Mouse (Mus musculus) embryonic fibroblast, embryonic 13.5 days (primary cell): Measurements from ENCODE around the gene Gm21830.

ENCODE experiments used
- CTCF ChIP-seq: IDR thresholded peaks from 2 replicates; pipeline ENCODE4 v1.5.1; 2011; ENCODE audit warnings: mild to moderate bottlenecking, control low read depth, low read length, moderate library complexity, borderline replicate concordance; ENCODE audit not compliant: insufficient read depth
- POLR2A ChIP-seq: IDR thresholded peaks from 2 replicates; pipeline ENCODE4 v1.6.1; 2011; ENCODE audit warnings: low read depth, mild to moderate bottlenecking, control low read depth, low read length, moderate library complexity

DNA sequence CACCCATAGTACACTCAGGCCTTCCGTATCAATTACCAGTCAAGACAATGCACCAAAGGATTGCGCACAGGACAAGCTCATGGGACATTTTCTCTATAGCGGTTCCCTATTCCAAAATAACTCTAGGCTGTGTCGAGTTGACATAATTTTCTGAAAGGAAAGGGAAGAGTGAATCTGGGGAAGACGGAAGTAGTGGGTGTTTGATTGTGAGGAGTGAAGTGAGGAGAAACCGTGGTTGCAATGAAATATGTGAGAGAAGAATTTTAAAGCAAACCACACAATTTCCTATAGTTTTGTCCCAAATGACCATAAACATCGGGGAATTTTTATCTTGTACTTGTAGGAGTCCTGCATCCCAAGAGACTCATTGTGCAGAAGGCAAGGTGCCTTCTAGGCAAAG lies 53.5 kb downstream of the Gm21830 start:
- no peak for TF ChIP-seq POLR2A
- TF ChIP-seq CTCF = no peak
